Mouse (Mus musculus): ENCODE measurements around the gene Armh3. TPM values are rescaled to one million over a fixed set of nuclear protein-coding genes. Genes with fewer than 3 reads are reported as not detected.

Armh3 gene
- polyA plus RNA-seq (2012; rRNA removed), result 5.7 and 5.8 TPM in 2 replicates

DNA sequence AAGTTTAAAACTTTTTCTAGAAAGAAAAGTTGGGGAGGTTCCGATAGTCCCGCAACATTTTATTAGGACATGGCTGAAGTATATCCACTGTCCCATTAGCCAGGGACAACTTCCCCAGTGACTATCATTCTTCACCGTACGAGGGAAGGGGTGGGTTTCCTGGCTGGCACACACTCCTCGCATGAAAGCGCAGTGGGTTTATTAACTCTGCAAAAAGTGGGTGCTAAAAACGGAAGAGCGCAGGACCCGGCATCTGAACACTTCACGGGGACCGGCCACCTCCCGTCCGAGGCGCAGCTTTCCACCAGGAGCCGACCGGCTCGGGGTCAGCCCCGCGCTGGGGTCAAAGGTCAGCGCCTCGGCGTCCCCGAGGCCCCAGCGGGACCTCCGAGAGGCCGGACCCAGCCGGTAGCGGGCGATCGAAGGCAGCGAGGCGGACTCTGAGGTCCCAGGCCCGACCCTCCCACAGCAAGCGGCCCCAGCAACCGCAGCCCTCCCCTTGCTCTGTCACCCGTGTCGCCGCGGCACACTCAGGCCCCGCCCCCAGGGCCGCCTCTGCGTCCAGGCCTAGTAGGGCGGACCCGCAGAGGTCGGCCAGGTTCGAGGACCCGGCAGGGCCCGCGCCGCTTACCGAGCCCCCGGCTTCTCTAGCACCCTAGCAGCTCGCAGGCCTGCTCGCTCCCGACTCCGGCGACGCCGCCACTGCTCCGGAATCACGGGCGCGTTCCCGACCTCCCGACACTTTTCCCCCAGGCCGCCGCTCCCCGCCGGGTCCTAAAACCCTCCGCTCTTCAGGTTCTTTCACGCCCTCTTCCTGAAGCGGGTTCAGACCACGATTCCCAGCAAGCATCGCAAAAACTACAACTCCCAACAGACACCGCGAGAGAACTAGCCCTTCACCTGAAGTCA is at the start of gene Armh3:
TSS of gene Armh3 (minus strand) at position 704 of the 909 bp plus-strand sequence.
- H3K36me3 ChIP-seq (ENCODE audit: control insufficient read depth, insufficient read depth, low read length), result no peaks in the 10 kb centered on the region
- H3K4me3 ChIP-seq (ENCODE audit: control insufficient read depth, low read depth, low read length), result peak within 1 kb of the TSS; percentile 87
- no peak; the same call in 1 of the 2 replicates for TF ChIP-seq CTCF (IDR thresholded peaks at IDR 0.05; ENCODE audit: control insufficient read depth, insufficient read depth, insufficient replicate concordance, low read depth, low read length)
- TF ChIP-seq POLR2A (IDR thresholded peaks at IDR 0.05; ENCODE audit: control insufficient read depth, low read depth, low read length), result peak; percentile 46
- no peaks in the 10 kb centered on the region for H3K27me3 ChIP-seq (ENCODE audit: control insufficient read depth, insufficient read depth, low read length)
- peaks cover 3% of the 10 kb centered on the region for H3K4me1 ChIP-seq (ENCODE audit: control insufficient read depth, insufficient read depth, low read length)
- peak within 1 kb of the TSS; percentile 85 for H3K27ac ChIP-seq (ENCODE audit: control insufficient read depth, insufficient read depth, low read depth, low read length)

DNA sequence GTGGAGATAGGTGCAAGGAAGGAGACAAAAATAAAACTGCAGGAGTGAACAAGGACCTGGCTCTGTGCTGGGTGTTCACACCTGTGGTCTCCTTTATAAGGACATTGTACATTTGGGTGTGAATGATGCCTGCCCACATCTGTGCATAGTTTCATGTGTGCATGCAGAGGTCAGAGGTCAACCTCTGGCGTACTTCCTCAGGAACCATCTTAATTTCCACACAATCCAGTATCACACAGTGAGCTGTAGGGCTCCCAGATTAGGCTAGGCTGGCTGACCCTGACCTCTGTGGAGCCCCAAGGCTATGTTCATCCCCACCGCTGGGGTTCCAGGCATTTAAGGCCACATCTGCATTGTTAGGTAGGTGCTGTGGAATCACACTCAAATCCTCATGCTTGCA is 49.1 kb upstream of the Armh3 start:
- peaks cover 12% of the 10 kb centered on the region for H3K4me1 ChIP-seq (ENCODE audit: control insufficient read depth, insufficient read depth, low read length)
- H3K27me3 ChIP-seq (ENCODE audit: control insufficient read depth, insufficient read depth, low read length), result no peaks in the 10 kb centered on the region
- no peak for TF ChIP-seq POLR2A (IDR thresholded peaks at IDR 0.05; ENCODE audit: control insufficient read depth, low read depth, low read length)
- no peak for TF ChIP-seq CTCF (IDR thresholded peaks at IDR 0.05; ENCODE audit: control insufficient read depth, insufficient read depth, insufficient replicate concordance, low read depth, low read length)
- no peak overlapping the region for H3K27ac ChIP-seq (ENCODE audit: control insufficient read depth, insufficient read depth, low read depth, low read length)
- H3K36me3 ChIP-seq (ENCODE audit: control insufficient read depth, insufficient read depth, low read length), result no peaks in the 10 kb centered on the region
- no peak overlapping the region for H3K4me3 ChIP-seq (ENCODE audit: control insufficient read depth, low read depth, low read length)

- Histone ChIP-seq H3K27me3 (ENCODE audit: control insufficient read depth, insufficient read depth, low read length) (no peaks in the 10 kb centered on the region), H3K27ac (ENCODE audit: control insufficient read depth, insufficient read depth, low read depth, low read length) (peak overlapping the region; percentile 18; the same call in 1 of the 2 replicates), H3K4me3 (ENCODE audit: control insufficient read depth, low read depth, low read length) (no peak overlapping the region), H3K36me3 (ENCODE audit: control insufficient read depth, insufficient read depth, low read length) (no peaks in the 10 kb centered on the region), H3K4me1 (ENCODE audit: control insufficient read depth, insufficient read depth, low read length) (peaks cover 13% of the 10 kb centered on the region)
- TF ChIP-seq POLR2A (IDR thresholded peaks at IDR 0.05; ENCODE audit: control insufficient read depth, low read depth, low read length), result no peak
- no peak for TF ChIP-seq CTCF (IDR thresholded peaks at IDR 0.05; ENCODE audit: control insufficient read depth, insufficient read depth, insufficient replicate concordance, low read depth, low read length)
These were observed 48.3 kb upstream of the Armh3 start for GRCm38 (mm10) chr19:46046621-46047025.

GRCm38 (mm10) chr19:46045696-46046311 is 47.5 kb upstream of the Armh3 start:
- Histone ChIP-seq H3K36me3 (ENCODE audit: control insufficient read depth, insufficient read depth, low read length) (no peaks in the 10 kb centered on the region), H3K4me1 (ENCODE audit: control insufficient read depth, insufficient read depth, low read length) (peaks cover 13% of the 10 kb centered on the region), H3K27ac (ENCODE audit: control insufficient read depth, insufficient read depth, low read depth, low read length) (peak overlapping the region; percentile 95), H3K27me3 (ENCODE audit: control insufficient read depth, insufficient read depth, low read length) (no peaks in the 10 kb centered on the region), H3K4me3 (ENCODE audit: control insufficient read depth, low read depth, low read length) (peak overlapping the region; percentile 88)
- no peak for TF ChIP-seq POLR2A (IDR thresholded peaks at IDR 0.05; ENCODE audit: control insufficient read depth, low read depth, low read length)
- no peak for TF ChIP-seq CTCF (IDR thresholded peaks at IDR 0.05; ENCODE audit: control insufficient read depth, insufficient read depth, insufficient replicate concordance, low read depth, low read length)

GRCm38 (mm10) chr19:46044993-46045695 is 46.9 kb upstream of the Armh3 start, which contains the start of gene Ldb1:
Ldb1 (minus strand) TSS chr19:46045214.
- Histone ChIP-seq H3K4me1 (ENCODE audit: control insufficient read depth, insufficient read depth, low read length) (peaks cover 13% of the 10 kb centered on the region), H3K4me3 (ENCODE audit: control insufficient read depth, low read depth, low read length) (peak within 1 kb of the TSS; percentile 88), H3K27ac (ENCODE audit: control insufficient read depth, insufficient read depth, low read depth, low read length) (peak within 1 kb of the TSS; percentile 95), H3K36me3 (ENCODE audit: control insufficient read depth, insufficient read depth, low read length) (no peaks in the 10 kb centered on the region), H3K27me3 (ENCODE audit: control insufficient read depth, insufficient read depth, low read length) (no peaks in the 10 kb centered on the region)
- peak; percentile 49; the same call in 1 of the 2 replicates for TF ChIP-seq POLR2A (IDR thresholded peaks at IDR 0.05; ENCODE audit: control insufficient read depth, low read depth, low read length)
- TF ChIP-seq CTCF (IDR thresholded peaks at IDR 0.05; ENCODE audit: control insufficient read depth, insufficient read depth, insufficient replicate concordance, low read depth, low read length), result no peak

- Histone ChIP-seq H3K27me3 (ENCODE audit: control insufficient read depth, insufficient read depth, low read length) (no peaks in the 10 kb centered on the region), H3K27ac (ENCODE audit: control insufficient read depth, insufficient read depth, low read depth, low read length) (peak within 1 kb of the TSS; percentile 95), H3K36me3 (ENCODE audit: control insufficient read depth, insufficient read depth, low read length) (no peaks in the 10 kb centered on the region), H3K4me1 (ENCODE audit: control insufficient read depth, insufficient read depth, low read length) (peaks cover 19% of the 10 kb centered on the region), H3K4me3 (ENCODE audit: control insufficient read depth, low read depth, low read length) (peak within 1 kb of the TSS; percentile 88)
- TF ChIP-seq POLR2A (IDR thresholded peaks at IDR 0.05; ENCODE audit: control insufficient read depth, low read depth, low read length) (no peak), CTCF (IDR thresholded peaks at IDR 0.05; ENCODE audit: control insufficient read depth, insufficient read depth, insufficient replicate concordance, low read depth, low read length) (no peak)
These were observed 46.1 kb upstream of the Armh3 start, which contains the start of gene Pprc1 for GRCm38 (mm10) chr19:46044271-46044992. Pprc1 (plus strand) TSS chr19:46044886.

All from testis, adult 2 months (tissue).